Mouse (Mus musculus): Measurements from ENCODE around the gene Plekha5. TPM values are rescaled to one million over a fixed set of nuclear protein-coding genes. Genes with fewer than 3 reads are reported as not detected.

The Plekha5 gene
- total and polyA plus RNA-seq, 2 experiments from 2014 or later = 15.9 to 32.0 TPM

DNA sequence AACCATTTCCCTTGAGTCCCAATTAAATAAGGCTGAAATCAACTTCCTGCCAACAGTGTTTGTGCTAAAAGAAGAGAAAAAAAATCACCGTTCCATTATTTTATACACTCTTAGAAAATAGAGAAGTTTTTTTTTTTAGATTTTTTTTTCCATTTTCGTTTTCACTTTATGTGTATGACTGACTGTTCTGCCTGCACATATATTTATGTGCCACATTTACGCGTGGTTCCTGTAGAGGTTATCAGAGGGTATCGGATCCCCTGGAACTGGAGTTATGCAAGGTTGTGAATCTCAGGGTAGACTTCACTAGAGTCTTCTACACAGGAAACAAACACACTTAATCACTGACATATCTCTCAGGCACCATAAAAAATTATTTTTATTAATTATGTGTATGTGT lies 186.3 kb downstream of the Plekha5 start:
- Histone ChIP-seq H3K4me2 (ENCODE audit: low read depth) (no peak overlapping the region), H3K9ac (no peak overlapping the region), H3K36me3 (ENCODE audit: insufficient read depth) (no peaks in the 10 kb centered on the region), H3K27ac (ENCODE audit: low read depth, low read length) (no peak overlapping the region), H3K4me1 (ENCODE audit: insufficient read depth) (no peaks in the 10 kb centered on the region), H3K27me3 (ENCODE audit: insufficient read depth, low read length) (no peaks in the 10 kb centered on the region), H3K4me3 (ENCODE audit: low read depth, low read length) (no peak overlapping the region), H3K9me3 (ENCODE audit: low read length) (no peaks in the 10 kb centered on the region)
- TF ChIP-seq CTCF (IDR thresholded peaks at IDR 0.05; ENCODE audit: low read depth) = no peak
- 94% methylated on average over 5 of the region's 5 CpGs for WGBS
- ATAC-seq (no peak), DNase-seq (no peak)

DNA sequence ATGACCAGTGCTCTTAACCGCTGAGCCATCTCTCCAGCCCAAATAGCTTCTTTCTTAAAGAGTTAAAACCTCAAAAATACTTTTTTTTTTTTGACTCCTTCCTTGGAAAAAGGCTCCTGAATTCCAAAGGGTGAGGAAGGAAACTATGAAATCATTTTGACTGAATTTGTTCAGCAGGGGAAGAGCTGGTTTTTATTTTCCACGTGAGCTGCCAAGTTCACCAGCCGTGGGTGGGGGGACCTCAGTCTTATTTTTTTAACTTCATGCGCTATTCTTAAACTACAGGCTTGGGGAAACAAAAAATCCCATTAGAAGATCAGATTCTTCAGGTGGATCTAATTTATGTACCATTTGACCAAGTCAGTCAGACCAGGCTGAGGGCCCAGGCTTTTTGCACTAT lies 187.4 kb downstream of the Plekha5 start:
- ATAC-seq (no peak), DNase-seq (no peak)
- no peaks in the 10 kb centered on the region for H3K9me3 ChIP-seq (ENCODE audit: low read length)
- TF ChIP-seq CTCF (IDR thresholded peaks at IDR 0.05; ENCODE audit: low read depth) = no peak
- no peaks in the 10 kb centered on the region for H3K27me3 ChIP-seq (ENCODE audit: insufficient read depth, low read length)
- no peaks in the 10 kb centered on the region for H3K36me3 ChIP-seq (ENCODE audit: insufficient read depth)
- 88% methylated on average over 4 of the region's 4 CpGs for WGBS
- no peak overlapping the region for H3K27ac ChIP-seq (ENCODE audit: low read depth, low read length)
- H3K4me2 ChIP-seq (ENCODE audit: low read depth) = no peak overlapping the region
- H3K9ac ChIP-seq = no peak overlapping the region
- H3K4me3 ChIP-seq (ENCODE audit: low read depth, low read length) = no peak overlapping the region
- H3K4me1 ChIP-seq (ENCODE audit: insufficient read depth) = no peaks in the 10 kb centered on the region

DNA sequence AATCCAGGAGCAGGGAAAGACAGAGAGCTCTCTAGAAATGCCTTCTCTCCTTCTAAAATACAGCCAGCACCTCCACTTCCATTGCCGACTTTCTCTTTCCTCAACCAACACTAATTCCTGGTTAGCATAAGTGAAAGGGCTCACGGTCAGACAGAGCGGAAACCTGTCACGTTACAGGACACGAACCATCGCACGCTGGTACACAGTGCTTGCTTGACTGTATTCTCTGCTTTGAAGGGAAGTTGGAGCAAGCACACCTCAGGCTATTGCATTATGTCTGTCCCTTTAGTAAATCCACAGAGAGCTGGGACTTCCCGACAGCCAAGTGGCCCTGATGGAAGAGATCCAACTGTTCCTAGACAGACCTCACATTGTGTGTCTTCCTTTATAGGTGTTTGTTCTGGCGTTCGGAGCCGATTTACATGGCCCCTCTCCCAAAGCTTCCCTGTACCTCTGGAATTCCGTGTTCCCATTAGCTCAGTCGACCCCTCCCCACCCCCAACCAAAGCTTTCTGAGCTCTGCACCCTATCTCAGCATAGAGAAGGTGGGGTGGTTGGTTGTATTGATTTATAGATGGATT lies 188.1 kb downstream of the Plekha5 start:
- Histone ChIP-seq H3K4me1 (ENCODE audit: insufficient read depth) (no peaks in the 10 kb centered on the region), H3K27me3 (ENCODE audit: insufficient read depth, low read length) (no peaks in the 10 kb centered on the region), H3K36me3 (ENCODE audit: insufficient read depth) (no peaks in the 10 kb centered on the region), H3K4me2 (ENCODE audit: low read depth) (no peak overlapping the region), H3K27ac (ENCODE audit: low read depth, low read length) (no peak overlapping the region), H3K9ac (no peak overlapping the region), H3K4me3 (ENCODE audit: low read depth, low read length) (no peak overlapping the region), H3K9me3 (ENCODE audit: low read length) (no peaks in the 10 kb centered on the region)
- no peak for DNase-seq
- no peak for ATAC-seq
- 43% methylated on average over 13 of the region's 13 CpGs for WGBS
- TF ChIP-seq CTCF (IDR thresholded peaks at IDR 0.05; ENCODE audit: low read depth) = no peak

DNA sequence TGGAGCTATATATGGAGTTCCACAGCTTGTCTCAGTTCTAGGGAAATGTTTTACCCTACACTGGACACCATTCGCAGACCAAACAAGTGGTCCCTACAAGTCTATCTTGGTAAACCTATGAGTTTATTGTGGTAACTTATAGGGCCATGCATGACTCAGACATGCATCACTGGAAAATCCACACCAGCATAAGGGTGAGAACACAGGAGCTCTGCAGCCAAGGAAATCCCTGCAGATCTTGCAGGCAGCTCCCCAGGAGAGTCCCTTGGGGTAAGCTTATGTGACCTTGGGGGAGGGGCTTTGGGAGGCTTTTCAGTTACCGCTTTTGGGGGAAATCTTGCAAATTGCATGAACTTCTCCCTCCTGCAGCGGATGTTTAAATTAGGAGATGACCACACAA lies 190.0 kb downstream of the Plekha5 start:
- no peaks in the 10 kb centered on the region for H3K9me3 ChIP-seq (ENCODE audit: low read length)
- no peaks in the 10 kb centered on the region for H3K36me3 ChIP-seq (ENCODE audit: insufficient read depth)
- no peak for DNase-seq
- no peaks in the 10 kb centered on the region for H3K4me1 ChIP-seq (ENCODE audit: insufficient read depth)
- 82% methylated on average over 3 of the region's 3 CpGs for WGBS
- no peak overlapping the region for H3K27ac ChIP-seq (ENCODE audit: low read depth, low read length)
- TF ChIP-seq CTCF (IDR thresholded peaks at IDR 0.05; ENCODE audit: low read depth) = no peak
- H3K9ac ChIP-seq = no peak overlapping the region
- H3K4me3 ChIP-seq (ENCODE audit: low read depth, low read length) = no peak overlapping the region
- no peak for ATAC-seq
- no peak overlapping the region for H3K4me2 ChIP-seq (ENCODE audit: low read depth)
- H3K27me3 ChIP-seq (ENCODE audit: insufficient read depth, low read length) = no peaks in the 10 kb centered on the region

DNA sequence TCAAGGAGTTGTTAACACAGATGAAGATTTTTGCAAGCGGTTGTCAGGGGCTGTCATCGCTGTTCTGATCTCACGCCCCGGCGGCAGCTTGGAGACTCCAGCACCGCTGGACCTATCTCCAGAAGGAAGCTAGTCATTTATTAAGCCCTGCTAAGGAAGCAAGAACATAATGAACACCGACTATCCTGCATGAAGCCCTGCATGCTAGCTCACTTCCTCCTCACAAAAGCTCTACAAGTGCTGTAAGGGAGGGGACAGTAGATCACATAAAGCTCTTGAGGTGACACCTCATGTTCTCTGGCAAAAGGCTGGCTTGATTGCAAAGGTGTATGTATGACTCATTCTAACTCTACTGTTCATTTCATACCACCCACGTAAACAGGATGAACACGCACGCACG lies 190.9 kb downstream of the Plekha5 start:
- H3K36me3 ChIP-seq (ENCODE audit: insufficient read depth) = no peaks in the 10 kb centered on the region
- H3K9me3 ChIP-seq (ENCODE audit: low read length) = no peaks in the 10 kb centered on the region
- TF ChIP-seq CTCF (IDR thresholded peaks at IDR 0.05; ENCODE audit: low read depth) = no peak
- no peaks in the 10 kb centered on the region for H3K4me1 ChIP-seq (ENCODE audit: insufficient read depth)
- no peaks in the 10 kb centered on the region for H3K27me3 ChIP-seq (ENCODE audit: insufficient read depth, low read length)
- WGBS = 95% methylated on average over 11 of the region's 11 CpGs
- ATAC-seq = no peak
- no peak overlapping the region for H3K27ac ChIP-seq (ENCODE audit: low read depth, low read length)
- DNase-seq = no peak
- H3K4me3 ChIP-seq (ENCODE audit: low read depth, low read length) = no peak overlapping the region
- H3K4me2 ChIP-seq (ENCODE audit: low read depth) = no peak overlapping the region
- H3K9ac ChIP-seq = no peak overlapping the region

DNA sequence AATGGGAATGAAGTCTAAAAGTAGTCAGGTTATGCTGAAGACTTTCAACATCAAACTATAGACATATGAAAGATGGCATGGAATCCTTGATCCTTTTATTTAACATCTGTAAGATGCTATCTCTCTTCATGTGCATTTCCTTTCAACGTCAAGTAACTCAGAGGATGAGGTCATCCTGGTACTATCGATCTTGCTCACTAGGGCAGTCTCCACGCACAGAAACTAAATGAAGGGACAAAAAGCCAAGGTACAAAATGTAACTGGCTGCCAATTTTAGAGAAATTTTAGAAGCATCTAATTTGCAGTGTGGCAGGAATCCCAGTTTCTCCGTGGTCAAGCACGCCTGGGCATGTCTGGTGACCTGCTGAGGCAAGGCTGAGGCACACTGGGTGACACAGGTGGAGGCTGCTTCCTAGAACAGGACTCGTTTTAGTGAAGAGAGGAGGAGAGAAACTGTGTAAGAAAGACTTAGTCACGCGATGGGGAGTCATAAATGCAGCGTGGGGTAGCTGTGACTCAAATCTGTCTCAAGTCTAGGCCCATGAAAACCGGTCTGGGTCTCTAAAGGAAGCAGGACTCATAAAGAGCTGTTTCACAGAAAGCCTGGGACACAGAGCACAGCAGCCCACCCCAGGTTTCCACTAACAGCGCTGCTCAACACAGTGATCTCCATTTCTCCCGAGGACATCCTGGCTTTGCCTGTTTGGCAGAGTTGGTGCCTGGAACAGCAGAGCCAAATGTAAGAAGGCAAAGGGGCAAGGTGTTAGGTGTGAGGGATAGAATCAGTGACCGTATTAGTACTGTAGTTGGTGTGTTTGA lies 196.9 kb downstream of the Plekha5 start:
- H3K9ac ChIP-seq = no peak overlapping the region
- H3K36me3 ChIP-seq (ENCODE audit: insufficient read depth) = no peaks in the 10 kb centered on the region
- H3K9me3 ChIP-seq (ENCODE audit: low read length) = no peaks in the 10 kb centered on the region
- ATAC-seq (no peak), DNase-seq (no peak)
- no peak overlapping the region for H3K4me2 ChIP-seq (ENCODE audit: low read depth)
- no peak overlapping the region for H3K27ac ChIP-seq (ENCODE audit: low read depth, low read length)
- no peak overlapping the region for H3K4me3 ChIP-seq (ENCODE audit: low read depth, low read length)
- no peak for TF ChIP-seq CTCF (IDR thresholded peaks at IDR 0.05; ENCODE audit: low read depth)
- 64% methylated on average over 13 of the region's 13 CpGs for WGBS
- peaks cover 1% of the 10 kb centered on the region for H3K4me1 ChIP-seq (ENCODE audit: insufficient read depth)
- no peaks in the 10 kb centered on the region for H3K27me3 ChIP-seq (ENCODE audit: insufficient read depth, low read length)

DNA sequence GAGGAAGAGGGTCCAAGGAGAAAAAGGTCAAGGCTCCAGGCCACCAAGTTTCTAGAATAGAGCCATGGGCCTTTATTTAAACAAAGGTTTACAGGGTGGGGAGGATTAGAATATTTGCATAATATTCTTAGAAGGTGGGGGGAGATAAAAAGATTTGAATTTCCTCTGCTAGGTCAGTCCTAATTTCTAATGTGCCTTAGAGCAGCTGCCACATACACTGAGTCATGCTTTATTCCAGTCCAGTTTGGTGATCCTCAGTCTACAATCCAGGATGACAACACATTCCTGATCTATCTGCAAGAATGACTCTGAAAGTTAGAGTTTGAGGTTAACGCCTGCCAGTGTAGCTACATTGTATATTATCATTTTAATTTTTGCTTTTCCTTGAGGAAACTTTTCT lies 197.8 kb downstream of the Plekha5 start:
- no peaks in the 10 kb centered on the region for H3K36me3 ChIP-seq (ENCODE audit: insufficient read depth)
- no peak for TF ChIP-seq CTCF (IDR thresholded peaks at IDR 0.05; ENCODE audit: low read depth)
- no peak overlapping the region for H3K4me2 ChIP-seq (ENCODE audit: low read depth)
- H3K9me3 ChIP-seq (ENCODE audit: low read length) = no peaks in the 10 kb centered on the region
- no peak overlapping the region for H3K4me3 ChIP-seq (ENCODE audit: low read depth, low read length)
- 95% methylated on average over 1 of the region's 1 CpGs for WGBS
- H3K4me1 ChIP-seq (ENCODE audit: insufficient read depth) = peaks cover 8% of the 10 kb centered on the region
- no peaks in the 10 kb centered on the region for H3K27me3 ChIP-seq (ENCODE audit: insufficient read depth, low read length)
- no peak for ATAC-seq
- DNase-seq = no peak
- no peak overlapping the region for H3K9ac ChIP-seq
- H3K27ac ChIP-seq (ENCODE audit: low read depth, low read length) = no peak overlapping the region

Measured in forebrain, postnatal 0 days (tissue).